Mouse (Mus musculus): ENCODE results near the gene Arpp19. TPM values are rescaled to one million over a fixed set of nuclear protein-coding genes. Genes with fewer than 3 reads are reported as not detected.

Arpp19 gene
- 244 and 272 TPM in 2 replicates for polyA plus RNA-seq (2014; fragmentation: Nextera tagmentation; extraction: Ambion mirVana)

GRCm38 (mm10) chr9:75037451-75038356 is at the start of gene Arpp19:
Gene Arpp19, plus strand, starts transcription at chr9:75037614.
- under 1% methylated on average over 35 of the region's 73 CpGs for WGBS

GRCm38 (mm10) chr9:74988893-74989460 is 48.4 kb upstream of the Arpp19 start:
- no peaks in the 10 kb centered on the region for H3K36me3 ChIP-seq (ENCODE audit: control insufficient read depth, insufficient read depth, low read length)
- WGBS, result 89% methylated on average over 7 of the region's 7 CpGs
- 0 out of 2 replicates have a peak, but pooled peaks cover 3% of the 10 kb centered on the region for H3K4me1 ChIP-seq (ENCODE audit: control insufficient read depth, insufficient read depth, low read length)
- ATAC-seq (ENCODE audit: low read depth), result no peak
- H3K27ac ChIP-seq (replicated peaks; ENCODE audit: low read depth, low read length), result no peak overlapping the region
- no peak for DNase-seq (ENCODE audit: low spot score)
- H3K4me3 ChIP-seq (ENCODE audit: low read depth, low read length), result no peak overlapping the region
- H3K9me3 ChIP-seq (ENCODE audit: control insufficient read depth, low read length), result no peaks in the 10 kb centered on the region
- H3K4me2 ChIP-seq (ENCODE audit: low read depth, low read length), result no peak overlapping the region
- no peaks in the 10 kb centered on the region for H3K27me3 ChIP-seq (replicated peaks; ENCODE audit: control insufficient read depth, insufficient read depth, low read length)
- H3K9ac ChIP-seq (ENCODE audit: low read depth, low read length), result no peak overlapping the region

More at GRCm38 (mm10) chr9:75037451-75038356, at the start of gene Arpp19:
- H3K4me2 ChIP-seq (ENCODE audit: low read depth, low read length), result peak within 1 kb of the TSS; percentile 69
- DNase-seq (ENCODE audit: low spot score) (peak; percentile 95), ATAC-seq (ENCODE audit: low read depth) (peak; percentile 97)
- peak within 1 kb of the TSS; percentile 94 for H3K9ac ChIP-seq (ENCODE audit: low read depth, low read length)
- H3K9me3 ChIP-seq (ENCODE audit: control insufficient read depth, low read length), result no peaks in the 10 kb centered on the region
- no peaks in the 10 kb centered on the region for H3K27me3 ChIP-seq (replicated peaks; ENCODE audit: control insufficient read depth, insufficient read depth, low read length)
- H3K36me3 ChIP-seq (ENCODE audit: control insufficient read depth, insufficient read depth, low read length), result 0 out of 2 replicates have a peak, but pooled peaks cover 11% of the 10 kb centered on the region
- H3K27ac ChIP-seq (replicated peaks; ENCODE audit: low read depth, low read length), result peak within 1 kb of the TSS; percentile 79
- H3K4me1 ChIP-seq (ENCODE audit: control insufficient read depth, insufficient read depth, low read length), result peaks cover 12% of the 10 kb centered on the region
- H3K4me3 ChIP-seq (ENCODE audit: low read depth, low read length), result peak within 1 kb of the TSS; percentile 92

- H3K9ac ChIP-seq (ENCODE audit: low read depth, low read length), result no peak overlapping the region
- H3K27me3 ChIP-seq (replicated peaks; ENCODE audit: control insufficient read depth, insufficient read depth, low read length), result no peaks in the 10 kb centered on the region
- no peak for DNase-seq (ENCODE audit: low spot score)
- H3K9me3 ChIP-seq (ENCODE audit: control insufficient read depth, low read length), result no peaks in the 10 kb centered on the region
- H3K4me3 ChIP-seq (ENCODE audit: low read depth, low read length), result no peak overlapping the region
- H3K4me2 ChIP-seq (ENCODE audit: low read depth, low read length), result no peak overlapping the region
- ATAC-seq (ENCODE audit: low read depth), result no peak
- 73% methylated on average over 2 of the region's 2 CpGs for WGBS
- H3K36me3 ChIP-seq (ENCODE audit: control insufficient read depth, insufficient read depth, low read length), result no peaks in the 10 kb centered on the region
- 0 out of 2 replicates have a peak, but pooled peaks cover 3% of the 10 kb centered on the region for H3K4me1 ChIP-seq (ENCODE audit: control insufficient read depth, insufficient read depth, low read length)
- H3K27ac ChIP-seq (replicated peaks; ENCODE audit: low read depth, low read length), result no peak overlapping the region
Observed at GRCm38 (mm10) chr9:74989990-74990389, 47.4 kb upstream of the Arpp19 start.

GRCm38 (mm10) chr9:74994611-74995257 is 42.7 kb upstream of the Arpp19 start:
- Histone ChIP-seq H3K4me3 (ENCODE audit: low read depth, low read length) (no peak overlapping the region), H3K9ac (ENCODE audit: low read depth, low read length) (no peak overlapping the region), H3K36me3 (ENCODE audit: control insufficient read depth, insufficient read depth, low read length) (no peaks in the 10 kb centered on the region), H3K4me1 (ENCODE audit: control insufficient read depth, insufficient read depth, low read length) (no peaks in the 10 kb centered on the region), H3K27me3 (replicated peaks; ENCODE audit: control insufficient read depth, insufficient read depth, low read length) (no peaks in the 10 kb centered on the region), H3K9me3 (ENCODE audit: control insufficient read depth, low read length) (no peaks in the 10 kb centered on the region), H3K27ac (replicated peaks; ENCODE audit: low read depth, low read length) (no peak overlapping the region), H3K4me2 (ENCODE audit: low read depth, low read length) (no peak overlapping the region)
- WGBS, result 76% methylated on average over 10 of the region's 10 CpGs
- peak; percentile 41 for DNase-seq (ENCODE audit: low spot score)
- ATAC-seq (ENCODE audit: low read depth), result peak; percentile 30; the same call in 1 of the 2 replicates

- Histone ChIP-seq H3K4me1 (ENCODE audit: control insufficient read depth, insufficient read depth, low read length) (no peaks in the 10 kb centered on the region), H3K9me3 (ENCODE audit: control insufficient read depth, low read length) (no peaks in the 10 kb centered on the region), H3K27me3 (replicated peaks; ENCODE audit: control insufficient read depth, insufficient read depth, low read length) (no peaks in the 10 kb centered on the region), H3K36me3 (ENCODE audit: control insufficient read depth, insufficient read depth, low read length) (no peaks in the 10 kb centered on the region), H3K27ac (replicated peaks; ENCODE audit: low read depth, low read length) (no peak overlapping the region), H3K9ac (ENCODE audit: low read depth, low read length) (no peak overlapping the region), H3K4me2 (ENCODE audit: low read depth, low read length) (no peak overlapping the region), H3K4me3 (ENCODE audit: low read depth, low read length) (no peak overlapping the region)
- no peak for DNase-seq (ENCODE audit: low spot score)
- WGBS, result 37% methylated on average over 2 of the region's 2 CpGs
- ATAC-seq (ENCODE audit: low read depth), result no peak
Observed at GRCm38 (mm10) chr9:74996349-74996748, 41.1 kb upstream of the Arpp19 start.

- no peaks in the 10 kb centered on the region for H3K36me3 ChIP-seq (ENCODE audit: control insufficient read depth, insufficient read depth, low read length)
- H3K4me2 ChIP-seq (ENCODE audit: low read depth, low read length), result no peak overlapping the region
- H3K9ac ChIP-seq (ENCODE audit: low read depth, low read length), result no peak overlapping the region
- no peaks in the 10 kb centered on the region for H3K27me3 ChIP-seq (replicated peaks; ENCODE audit: control insufficient read depth, insufficient read depth, low read length)
- no peaks in the 10 kb centered on the region for H3K9me3 ChIP-seq (ENCODE audit: control insufficient read depth, low read length)
- H3K4me3 ChIP-seq (ENCODE audit: low read depth, low read length), result no peak overlapping the region
- no peak overlapping the region for H3K27ac ChIP-seq (replicated peaks; ENCODE audit: low read depth, low read length)
- H3K4me1 ChIP-seq (ENCODE audit: control insufficient read depth, insufficient read depth, low read length), result no peaks in the 10 kb centered on the region
- DNase-seq (ENCODE audit: low spot score) (no peak), ATAC-seq (ENCODE audit: low read depth) (no peak)
Observed at GRCm38 (mm10) chr9:74997976-74998375, 39.4 kb upstream of the Arpp19 start.

GRCm38 (mm10) chr9:75001006-75001405 is 36.4 kb upstream of the Arpp19 start:
- WGBS, result 79% methylated on average over 6 of the region's 6 CpGs
- H3K27ac ChIP-seq (replicated peaks; ENCODE audit: low read depth, low read length), result no peak overlapping the region

GRCm38 (mm10) chr9:75001611-75002204 is 35.7 kb upstream of the Arpp19 start:
- H3K4me1 ChIP-seq (ENCODE audit: control insufficient read depth, insufficient read depth, low read length), result no peaks in the 10 kb centered on the region
- H3K27me3 ChIP-seq (replicated peaks; ENCODE audit: control insufficient read depth, insufficient read depth, low read length), result no peaks in the 10 kb centered on the region
- DNase-seq (ENCODE audit: low spot score) (peak; percentile 55), ATAC-seq (ENCODE audit: low read depth) (peak; percentile 53; the same call in 1 of the 2 replicates)
- no peak overlapping the region for H3K27ac ChIP-seq (replicated peaks; ENCODE audit: low read depth, low read length)
- no peaks in the 10 kb centered on the region for H3K9me3 ChIP-seq (ENCODE audit: control insufficient read depth, low read length)
- peaks cover 9% of the 10 kb centered on the region; the same call in 1 of the 2 replicates for H3K36me3 ChIP-seq (ENCODE audit: control insufficient read depth, insufficient read depth, low read length)
- H3K9ac ChIP-seq (ENCODE audit: low read depth, low read length), result no peak overlapping the region
- H3K4me2 ChIP-seq (ENCODE audit: low read depth, low read length), result no peak overlapping the region
- H3K4me3 ChIP-seq (ENCODE audit: low read depth, low read length), result no peak overlapping the region
- WGBS, result 62% methylated on average over 5 of the region's 5 CpGs

More at GRCm38 (mm10) chr9:75001006-75001405, 36.4 kb upstream of the Arpp19 start:
- H3K36me3 ChIP-seq (ENCODE audit: control insufficient read depth, insufficient read depth, low read length), result peaks cover 5% of the 10 kb centered on the region; the same call in 1 of the 2 replicates
- no peak overlapping the region for H3K4me3 ChIP-seq (ENCODE audit: low read depth, low read length)
- no peak overlapping the region for H3K4me2 ChIP-seq (ENCODE audit: low read depth, low read length)
- no peaks in the 10 kb centered on the region for H3K27me3 ChIP-seq (replicated peaks; ENCODE audit: control insufficient read depth, insufficient read depth, low read length)
- no peak overlapping the region for H3K9ac ChIP-seq (ENCODE audit: low read depth, low read length)
- DNase-seq (ENCODE audit: low spot score), result no peak
- ATAC-seq (ENCODE audit: low read depth), result no peak
- H3K9me3 ChIP-seq (ENCODE audit: control insufficient read depth, low read length), result no peaks in the 10 kb centered on the region
- H3K4me1 ChIP-seq (ENCODE audit: control insufficient read depth, insufficient read depth, low read length), result no peaks in the 10 kb centered on the region
